In the genomic region with DNA sequence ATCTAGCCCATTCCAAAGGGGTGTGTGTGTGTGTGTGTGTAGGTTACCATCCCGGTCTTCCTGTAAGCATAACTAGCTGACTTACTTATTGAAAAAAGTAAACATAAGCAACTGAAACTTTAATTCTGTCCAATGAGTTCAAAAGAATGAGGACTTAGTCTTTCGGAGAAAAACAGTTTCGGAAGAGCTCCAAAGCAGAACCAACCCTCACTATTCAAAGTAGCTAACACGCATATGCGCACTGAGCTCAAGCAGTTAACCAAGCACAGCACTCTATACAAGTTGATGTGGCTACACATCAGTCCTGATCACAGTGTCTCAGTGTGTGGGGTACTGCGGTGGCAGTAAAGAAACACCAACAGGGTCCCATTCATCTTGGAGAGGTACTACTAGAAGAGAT, we compare ENCODE assay signal across 36 mouse cellular contexts. TPM values are rescaled to one million over a fixed set of nuclear protein-coding genes. Genes with fewer than 3 reads are reported as not detected.
"Had no signal": no experiment of that assay in that cellular context is flagged by ENCODE, and none has a peak within 500 bp of the region (broad histone marks: within the 10 kb centered on the region; RNA-seq: fewer than 3 reads in every experiment).

No protein-coding gene starts in this region.

- H3K9me3 ChIP-seq: heart, embryonic 12.5 days; heart, embryonic 13.5 days; heart, embryonic 15.5 days; hindbrain, embryonic 10.5 days; hindbrain, embryonic 12.5 days; hindbrain, embryonic 13.5 days; hindbrain, embryonic 15.5 days; intestine, embryonic 15.5 days; kidney, embryonic 15.5 days had no signal

- H3K27ac ChIP-seq: heart, embryonic 13.5 days; heart, embryonic 15.5 days; hindbrain, embryonic 10.5 days; hindbrain, embryonic 12.5 days; hindbrain, embryonic 13.5 days; hindbrain, embryonic 14.5 days; hindbrain, embryonic 15.5 days; hindbrain, postnatal 0 days; intestine, embryonic 15.5 days; kidney, embryonic 15.5 days; kidney, postnatal 0 days; layer of hippocampus, adult 2 months; left cerebral cortex, adult 2 months had no signal

- H3K4me3 ChIP-seq: heart, embryonic 12.5 days; heart, embryonic 13.5 days; heart, embryonic 15.5 days; hindbrain, embryonic 10.5 days; hindbrain, embryonic 12.5 days; hindbrain, embryonic 13.5 days; hindbrain, embryonic 15.5 days; intestine, embryonic 15.5 days; kidney, embryonic 15.5 days; layer of hippocampus, adult 2 months; left cerebral cortex, adult 2 months had no signal

- H3K9ac ChIP-seq: heart, embryonic 12.5 days; heart, embryonic 13.5 days; heart, embryonic 15.5 days; hindbrain, embryonic 12.5 days; hindbrain, embryonic 13.5 days; hindbrain, embryonic 14.5 days; hindbrain, embryonic 15.5 days; intestine, embryonic 15.5 days; kidney, embryonic 15.5 days had no signal

- H3K27me3 ChIP-seq: heart, embryonic 12.5 days; heart, embryonic 13.5 days; heart, embryonic 15.5 days; hindbrain, embryonic 12.5 days; hindbrain, embryonic 13.5 days; hindbrain, embryonic 15.5 days; intestine, embryonic 15.5 days; kidney, embryonic 15.5 days had no signal

- ATAC-seq: hindbrain, embryonic 16.5 days; hindbrain, postnatal 0 days; inflammation-experienced regulatory T-cells, adult 6 months; intestine, embryonic 15.5 days; intestine, embryonic 16.5 days; intestine, postnatal 0 days had no signal

- H3K4me2 ChIP-seq: heart, embryonic 11.5 days; heart, embryonic 12.5 days; heart, embryonic 13.5 days; heart, embryonic 15.5 days; hindbrain, embryonic 12.5 days; hindbrain, embryonic 13.5 days; hindbrain, embryonic 14.5 days; hindbrain, embryonic 15.5 days; intestine, embryonic 15.5 days; kidney, embryonic 15.5 days had no signal

- DNase-seq: heart, postnatal 10 days; heart, postnatal 14 days; heart, postnatal 36 days; heart, postnatal 4 days; kidney, adult 11 months; kidney, adult 18-20 months; kidney, adult 2 months; kidney, adult 8-10 months; kidney, adult 9 months; kidney, postnatal 10 days; kidney, postnatal 14 days; kidney, postnatal 25 days; kidney, postnatal 36 days; kidney, postnatal 4 days; layer of hippocampus, adult 9-11 months; layer of hippocampus, postnatal 36 days had no signal

- H3K36me3 ChIP-seq: intestine, embryonic 15.5 days had no signal

RNA-seq across cellular contexts. Expression of a gene that starts 2.7 kb away (rescaled TPM):
- total RNA-seq: hematopoietic stem cell, adult 5-6 weeks had no signal
- polyA plus RNA-seq: inflammation-experienced regulatory T-cells, adult 6 months had no signal
